Mouse (Mus musculus): Measurements from ENCODE around the gene Fam131a. TPM values are rescaled to one million over a fixed set of nuclear protein-coding genes. Genes with fewer than 3 reads are reported as not detected.

Fam131a gene
- polyA plus RNA-seq, 1 experiment from 2014 or later = 5.0 TPM

DNA sequence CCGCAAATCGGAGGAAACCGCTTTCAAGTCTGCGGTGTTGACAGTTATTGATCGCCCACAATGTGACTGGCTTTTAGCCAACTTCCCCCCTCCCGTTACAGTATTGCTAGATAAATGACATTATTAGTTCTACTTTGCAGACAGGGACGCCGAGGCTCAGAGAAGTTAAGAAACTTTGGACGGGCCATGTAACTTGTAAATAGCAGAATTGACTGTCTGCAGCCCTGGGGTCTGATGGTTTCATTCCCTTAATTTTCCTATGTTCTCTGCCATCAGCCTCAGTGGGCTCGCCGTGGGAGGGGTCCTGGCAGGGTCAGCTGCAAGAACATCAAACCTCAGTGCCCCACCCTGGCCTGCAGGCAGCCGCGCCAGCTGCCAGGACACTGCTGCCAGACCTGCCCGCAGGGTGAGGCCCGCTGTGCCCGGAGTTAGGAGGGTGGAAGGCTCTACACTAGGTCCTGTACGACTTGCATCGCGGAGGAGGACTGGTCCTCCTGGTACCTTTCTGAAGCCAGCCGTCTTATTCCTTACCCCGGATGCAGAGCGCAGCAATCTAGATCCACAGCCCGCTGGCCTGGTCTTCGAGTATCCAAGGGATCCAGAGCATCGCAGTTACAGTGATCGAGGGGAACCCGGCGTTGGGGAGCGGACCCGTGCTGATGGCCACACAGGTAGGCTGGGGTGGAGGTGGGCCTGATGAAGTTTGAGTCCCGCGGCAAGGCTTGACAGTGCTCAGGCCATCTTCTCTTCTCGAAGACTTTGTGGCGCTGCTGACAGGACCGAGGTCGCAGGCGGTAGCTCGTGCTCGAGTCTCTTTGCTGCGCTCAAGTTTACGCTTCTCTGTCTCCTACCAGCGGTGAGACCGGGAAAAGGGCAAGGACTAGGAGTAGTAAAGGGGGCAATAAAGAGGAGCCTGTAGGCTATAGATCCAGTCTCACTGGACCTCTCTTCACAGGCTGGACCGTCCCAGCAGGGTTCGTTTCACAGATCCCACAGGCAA, 41.0 kb downstream of the Fam131a start, which contains the start of gene Thpo:
Thpo (minus strand) TSS at position 781 of the 1,000 bp plus-strand sequence.
- WGBS = 6% methylated on average over 45 of the region's 45 CpGs
- Histone ChIP-seq H3K9ac (ENCODE audit: low read depth, low read length) (peak within 1 kb of the TSS; percentile 58; the same call in 1 of the 2 replicates), H3K36me3 (ENCODE audit: control insufficient read depth, insufficient read depth) (no peaks in the 10 kb centered on the region), H3K4me3 (ENCODE audit: low read depth, low read length) (peak within 1 kb of the TSS; percentile 61), H3K4me2 (replicated peaks; ENCODE audit: low read depth) (peak within 1 kb of the TSS; percentile 98), H3K4me1 (replicated peaks; ENCODE audit: control insufficient read depth, insufficient read depth, low read length) (peaks cover 7% of the 10 kb centered on the region; the same call in 1 of the 2 replicates), H3K9me3 (ENCODE audit: control insufficient read depth) (no peaks in the 10 kb centered on the region), H3K27ac (ENCODE audit: low read depth, low read length) (no peak within 1 kb of the TSS), H3K27me3 (replicated peaks; ENCODE audit: control insufficient read depth, insufficient read depth, low read length) (peaks cover 29% of the 10 kb centered on the region)
- peak; percentile 43 for TF ChIP-seq CTCF (IDR thresholded peaks at IDR 0.05; ENCODE audit: low read depth)
- no peak for ATAC-seq

DNA sequence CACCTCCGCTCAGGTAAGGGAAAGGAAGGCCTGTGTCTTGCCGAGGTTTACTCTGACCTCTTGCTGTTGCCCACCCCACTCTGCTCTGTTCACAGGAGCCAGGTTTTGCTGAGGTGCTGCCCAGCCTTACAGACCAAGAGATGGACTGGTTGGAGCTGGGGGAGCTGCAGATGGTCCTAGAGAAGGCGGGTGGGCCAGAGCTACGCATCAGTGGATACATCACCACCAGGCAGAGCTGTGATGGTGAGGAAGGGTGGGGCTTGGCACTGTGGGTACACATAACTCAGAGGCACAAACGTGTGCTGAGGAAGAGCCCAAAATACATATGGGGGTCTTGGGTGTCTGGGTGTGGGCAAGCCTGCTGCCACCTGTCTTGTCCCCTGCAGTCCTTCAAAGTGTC, 42.6 kb downstream of the Fam131a start:
- 72% methylated on average over 5 of the region's 5 CpGs for WGBS
- H3K27ac ChIP-seq (ENCODE audit: low read depth, low read length) = no peak overlapping the region
- no peak for ATAC-seq
- no peaks in the 10 kb centered on the region for H3K36me3 ChIP-seq (ENCODE audit: control insufficient read depth, insufficient read depth)
- peaks cover 7% of the 10 kb centered on the region; the same call in 1 of the 2 replicates for H3K4me1 ChIP-seq (replicated peaks; ENCODE audit: control insufficient read depth, insufficient read depth, low read length)
- peaks cover 29% of the 10 kb centered on the region for H3K27me3 ChIP-seq (replicated peaks; ENCODE audit: control insufficient read depth, insufficient read depth, low read length)
- H3K4me3 ChIP-seq (ENCODE audit: low read depth, low read length) = no peak overlapping the region
- no peaks in the 10 kb centered on the region for H3K9me3 ChIP-seq (ENCODE audit: control insufficient read depth)
- TF ChIP-seq CTCF (IDR thresholded peaks at IDR 0.05; ENCODE audit: low read depth) = no peak
- H3K9ac ChIP-seq (ENCODE audit: low read depth, low read length) = no peak overlapping the region
- no peak overlapping the region for H3K4me2 ChIP-seq (replicated peaks; ENCODE audit: low read depth)

DNA sequence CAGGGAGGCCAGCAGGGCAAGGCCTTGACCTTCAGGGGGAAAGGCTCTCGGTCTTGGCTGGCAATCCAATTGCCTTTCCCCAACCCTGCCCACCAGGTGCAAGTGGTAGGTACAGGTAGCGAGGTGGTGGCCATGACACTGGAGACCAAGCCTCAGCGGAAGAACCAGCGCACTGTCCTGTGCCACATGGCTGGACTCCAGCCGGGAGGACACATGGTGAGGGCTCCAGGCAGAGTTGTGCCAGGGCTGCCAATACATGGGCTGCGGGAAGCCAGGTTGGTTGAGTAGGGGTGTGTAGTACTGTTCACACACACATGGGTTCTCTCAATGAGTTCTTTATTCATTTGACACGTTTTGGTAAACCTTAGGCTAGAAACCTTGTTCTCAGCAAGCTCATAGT, 43.1 kb downstream of the Fam131a start:
- no peaks in the 10 kb centered on the region for H3K36me3 ChIP-seq (ENCODE audit: control insufficient read depth, insufficient read depth)
- no peak overlapping the region for H3K4me3 ChIP-seq (ENCODE audit: low read depth, low read length)
- no peak overlapping the region for H3K9ac ChIP-seq (ENCODE audit: low read depth, low read length)
- H3K4me1 ChIP-seq (replicated peaks; ENCODE audit: control insufficient read depth, insufficient read depth, low read length) = peaks cover 7% of the 10 kb centered on the region; the same call in 1 of the 2 replicates
- no peak for TF ChIP-seq CTCF (IDR thresholded peaks at IDR 0.05; ENCODE audit: low read depth)
- H3K27me3 ChIP-seq (replicated peaks; ENCODE audit: control insufficient read depth, insufficient read depth, low read length) = peaks cover 29% of the 10 kb centered on the region
- no peaks in the 10 kb centered on the region for H3K9me3 ChIP-seq (ENCODE audit: control insufficient read depth)
- 86% methylated on average over 7 of the region's 7 CpGs for WGBS
- H3K4me2 ChIP-seq (replicated peaks; ENCODE audit: low read depth) = no peak overlapping the region
- H3K27ac ChIP-seq (ENCODE audit: low read depth, low read length) = no peak overlapping the region
- no peak for ATAC-seq

DNA sequence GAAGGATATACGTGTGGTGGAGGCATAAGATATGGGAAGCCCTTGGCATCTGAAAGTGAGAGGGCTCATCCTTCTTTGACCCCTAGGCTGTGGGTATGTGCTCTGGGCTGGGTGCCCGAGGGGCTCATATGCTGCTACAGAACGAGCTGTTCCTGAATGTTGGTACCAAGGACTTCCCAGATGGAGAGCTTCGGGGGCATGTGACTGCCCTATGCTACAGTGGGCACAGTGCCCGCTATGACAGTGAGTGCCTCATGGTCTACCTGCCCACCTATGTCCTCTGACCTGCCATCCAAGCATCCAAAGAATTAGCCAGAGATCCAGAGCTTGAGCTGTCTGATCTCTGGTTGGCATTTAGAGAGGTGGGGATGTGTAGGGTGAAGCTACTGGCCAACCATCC, 43.8 kb downstream of the Fam131a start:
- 87% methylated on average over 5 of the region's 5 CpGs for WGBS
- no peaks in the 10 kb centered on the region for H3K36me3 ChIP-seq (ENCODE audit: control insufficient read depth, insufficient read depth)
- H3K27ac ChIP-seq (ENCODE audit: low read depth, low read length) = no peak overlapping the region
- H3K9ac ChIP-seq (ENCODE audit: low read depth, low read length) = no peak overlapping the region
- no peak overlapping the region for H3K4me3 ChIP-seq (ENCODE audit: low read depth, low read length)
- no peaks in the 10 kb centered on the region for H3K9me3 ChIP-seq (ENCODE audit: control insufficient read depth)
- H3K27me3 ChIP-seq (replicated peaks; ENCODE audit: control insufficient read depth, insufficient read depth, low read length) = peaks cover 29% of the 10 kb centered on the region
- no peak for ATAC-seq
- no peak overlapping the region for H3K4me2 ChIP-seq (replicated peaks; ENCODE audit: low read depth)
- H3K4me1 ChIP-seq (replicated peaks; ENCODE audit: control insufficient read depth, insufficient read depth, low read length) = peaks cover 7% of the 10 kb centered on the region; the same call in 1 of the 2 replicates
- no peak for TF ChIP-seq CTCF (IDR thresholded peaks at IDR 0.05; ENCODE audit: low read depth)

DNA sequence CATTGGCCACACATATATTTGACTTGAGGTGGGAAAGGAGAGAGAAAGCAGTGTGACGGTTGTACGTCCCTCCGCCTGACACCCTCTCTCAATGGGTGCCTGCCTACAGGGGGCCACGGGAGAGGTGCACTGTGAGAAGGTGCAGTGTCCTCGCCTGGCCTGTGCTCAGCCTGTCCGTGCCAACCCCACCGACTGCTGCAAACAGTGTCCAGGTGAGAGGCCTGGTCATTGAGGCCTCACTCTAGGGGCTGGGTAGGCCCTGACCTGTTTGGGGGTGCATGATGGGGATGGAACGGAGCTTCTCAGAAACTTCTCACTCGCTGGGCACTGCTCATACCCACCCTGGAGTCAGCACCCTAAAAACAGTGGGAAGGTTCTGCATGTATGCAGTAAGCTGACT, 46.8 kb downstream of the Fam131a start:
- Histone ChIP-seq H3K9me3 (ENCODE audit: control insufficient read depth) (no peaks in the 10 kb centered on the region), H3K9ac (ENCODE audit: low read depth, low read length) (no peak overlapping the region), H3K4me3 (ENCODE audit: low read depth, low read length) (no peak overlapping the region), H3K27ac (ENCODE audit: low read depth, low read length) (no peak overlapping the region), H3K4me2 (replicated peaks; ENCODE audit: low read depth) (no peak overlapping the region), H3K27me3 (replicated peaks; ENCODE audit: control insufficient read depth, insufficient read depth, low read length) (peaks cover 8% of the 10 kb centered on the region), H3K36me3 (ENCODE audit: control insufficient read depth, insufficient read depth) (no peaks in the 10 kb centered on the region), H3K4me1 (replicated peaks; ENCODE audit: control insufficient read depth, insufficient read depth, low read length) (no peaks in the 10 kb centered on the region)
- no peak for TF ChIP-seq CTCF (IDR thresholded peaks at IDR 0.05; ENCODE audit: low read depth)
- WGBS = 93% methylated on average over 9 of the region's 9 CpGs
- ATAC-seq = no peak

DNA sequence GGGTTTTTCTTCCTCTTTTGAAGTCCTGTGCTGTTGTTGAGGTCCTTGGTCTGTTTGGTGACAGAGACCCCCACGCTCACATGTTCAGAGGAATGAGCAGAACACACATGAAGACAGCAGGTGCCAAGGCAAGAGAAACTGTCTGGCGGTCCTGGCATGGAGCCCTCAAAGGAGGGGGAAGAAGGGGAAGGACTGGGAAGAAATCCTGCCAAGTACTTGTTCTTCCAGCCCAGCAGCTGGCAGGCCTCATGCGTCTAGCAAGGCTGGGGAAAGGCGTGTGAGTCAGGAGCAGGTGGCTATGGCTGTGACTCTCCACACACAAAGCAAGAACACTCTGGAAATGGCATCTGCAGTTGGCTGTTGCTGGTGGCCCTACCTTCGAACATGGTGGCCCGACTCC, 53.6 kb downstream of the Fam131a start:
- 47% methylated on average over 6 of the region's 6 CpGs for WGBS
- Histone ChIP-seq H3K4me2 (replicated peaks; ENCODE audit: low read depth) (no peak overlapping the region), H3K4me3 (ENCODE audit: low read depth, low read length) (no peak overlapping the region), H3K9ac (ENCODE audit: low read depth, low read length) (no peak overlapping the region), H3K9me3 (ENCODE audit: control insufficient read depth) (no peaks in the 10 kb centered on the region), H3K27me3 (replicated peaks; ENCODE audit: control insufficient read depth, insufficient read depth, low read length) (no peaks in the 10 kb centered on the region), H3K36me3 (ENCODE audit: control insufficient read depth, insufficient read depth) (no peaks in the 10 kb centered on the region), H3K4me1 (replicated peaks; ENCODE audit: control insufficient read depth, insufficient read depth, low read length) (no peaks in the 10 kb centered on the region), H3K27ac (ENCODE audit: low read depth, low read length) (no peak overlapping the region)
- ATAC-seq = peak; percentile 28; the same call in 1 of the 2 replicates
- TF ChIP-seq CTCF (IDR thresholded peaks at IDR 0.05; ENCODE audit: low read depth) = no peak
